Mouse (Mus musculus): ENCODE measurements around the gene Rdh12. TPM values are rescaled to one million over a fixed set of nuclear protein-coding genes. Genes with fewer than 3 reads are reported as not detected.

The Rdh12 gene
- polyA plus RNA-seq, 1 experiment, result 0.98 TPM

DNA sequence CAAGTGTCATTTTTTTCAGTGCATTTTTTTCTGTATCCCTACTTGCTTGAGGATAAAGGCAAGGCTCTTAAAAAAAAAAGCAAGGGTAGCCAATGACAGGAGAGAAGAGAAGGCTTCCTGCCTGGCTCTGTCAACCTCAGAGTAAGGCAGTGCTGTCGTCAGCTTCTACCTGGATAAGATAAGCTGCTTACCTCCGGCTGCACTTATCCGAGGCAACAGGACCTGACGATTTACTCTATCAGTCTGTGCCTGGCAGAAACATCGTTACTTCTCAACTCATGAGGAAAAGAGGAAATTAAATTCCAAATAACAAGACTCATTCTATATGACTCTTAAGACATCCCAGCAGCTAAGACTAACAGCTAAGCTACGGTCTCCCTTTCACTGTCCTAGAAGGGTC lies 34.2 kb downstream of the Rdh12 start:
- Histone ChIP-seq H3K4me1 (ENCODE audit: control insufficient read depth, insufficient read depth, low read length) (no peaks in the 10 kb centered on the region), H3K27ac (ENCODE audit: insufficient read depth, low read depth, low read length) (no peak overlapping the region), H3K4me3 (ENCODE audit: insufficient read depth, low read length) (no peak overlapping the region)
- TF ChIP-seq CTCF (IDR thresholded peaks at IDR 0.05; ENCODE audit: low read depth, low read length) (no peak), POLR2A (IDR thresholded peaks at IDR 0.05; ENCODE audit: borderline replicate concordance, low read depth, low read length) (no peak)

DNA sequence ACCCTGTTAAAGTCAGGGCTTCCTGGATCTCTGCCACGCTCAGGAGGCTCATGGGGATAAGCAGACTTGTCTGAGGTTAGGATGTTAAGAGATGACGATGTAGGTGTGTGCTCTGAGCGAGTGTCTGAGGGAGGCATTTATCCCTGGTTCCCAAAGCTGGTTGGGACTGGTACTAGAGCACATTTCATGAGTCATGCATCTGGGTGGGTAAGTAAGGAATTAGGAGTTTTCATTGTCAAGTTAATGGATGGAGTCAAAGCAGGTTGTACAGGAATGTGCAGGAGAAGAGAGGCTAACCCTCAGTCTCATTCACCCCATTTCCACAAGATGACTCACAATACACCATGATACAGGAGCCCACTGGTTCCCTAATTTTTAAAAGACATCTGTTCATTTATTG lies 39.4 kb downstream of the Rdh12 start:
- Histone ChIP-seq H3K4me1 (ENCODE audit: control insufficient read depth, insufficient read depth, low read length) (no peaks in the 10 kb centered on the region), H3K4me3 (ENCODE audit: insufficient read depth, low read length) (no peak overlapping the region), H3K27ac (ENCODE audit: insufficient read depth, low read depth, low read length) (no peak overlapping the region)
- TF ChIP-seq POLR2A (IDR thresholded peaks at IDR 0.05; ENCODE audit: borderline replicate concordance, low read depth, low read length) (no peak), CTCF (IDR thresholded peaks at IDR 0.05; ENCODE audit: low read depth, low read length) (no peak)

DNA sequence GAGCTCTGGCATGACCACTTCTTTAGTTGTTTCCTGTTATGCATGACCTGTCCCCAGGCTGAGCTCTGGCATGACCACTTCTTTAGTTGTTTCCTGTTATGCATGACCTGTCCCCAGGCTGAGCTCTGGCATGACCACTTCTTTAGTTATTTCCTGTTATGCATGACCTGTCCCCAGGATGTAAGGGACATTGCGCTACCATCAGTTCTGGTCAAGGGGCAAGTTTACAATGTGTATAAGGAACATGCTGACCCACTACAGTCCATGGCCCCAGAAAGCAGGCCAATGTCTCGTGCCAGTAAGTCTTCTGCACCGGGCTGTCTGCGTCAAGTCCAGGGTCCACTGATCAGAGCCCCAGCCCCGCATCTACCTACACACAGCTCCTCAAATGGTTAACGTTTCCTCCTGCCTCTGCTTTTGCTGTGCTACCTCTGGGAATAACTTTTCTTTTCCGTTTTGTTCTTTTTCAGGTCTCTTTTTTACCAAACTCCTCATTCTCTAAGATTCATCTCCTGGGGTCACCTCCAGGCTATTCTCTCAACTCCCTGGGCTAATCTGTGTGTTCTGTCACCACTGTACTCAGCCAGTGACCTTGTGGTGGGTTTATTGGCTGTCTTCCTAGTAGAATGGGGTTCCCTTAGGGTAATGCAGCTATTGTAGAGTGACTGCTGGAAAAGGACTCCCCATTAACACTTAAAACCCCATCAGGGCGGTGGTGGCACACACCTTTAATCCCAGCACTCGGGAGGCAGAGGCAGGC lies 44.8 kb downstream of the Rdh12 start:
- TF ChIP-seq CTCF (IDR thresholded peaks at IDR 0.05; ENCODE audit: low read depth, low read length) (no peak), POLR2A (IDR thresholded peaks at IDR 0.05; ENCODE audit: borderline replicate concordance, low read depth, low read length) (no peak)
- Histone ChIP-seq H3K4me1 (ENCODE audit: control insufficient read depth, insufficient read depth, low read length) (no peaks in the 10 kb centered on the region), H3K27ac (ENCODE audit: insufficient read depth, low read depth, low read length) (no peak overlapping the region), H3K4me3 (ENCODE audit: insufficient read depth, low read length) (no peak overlapping the region)

DNA sequence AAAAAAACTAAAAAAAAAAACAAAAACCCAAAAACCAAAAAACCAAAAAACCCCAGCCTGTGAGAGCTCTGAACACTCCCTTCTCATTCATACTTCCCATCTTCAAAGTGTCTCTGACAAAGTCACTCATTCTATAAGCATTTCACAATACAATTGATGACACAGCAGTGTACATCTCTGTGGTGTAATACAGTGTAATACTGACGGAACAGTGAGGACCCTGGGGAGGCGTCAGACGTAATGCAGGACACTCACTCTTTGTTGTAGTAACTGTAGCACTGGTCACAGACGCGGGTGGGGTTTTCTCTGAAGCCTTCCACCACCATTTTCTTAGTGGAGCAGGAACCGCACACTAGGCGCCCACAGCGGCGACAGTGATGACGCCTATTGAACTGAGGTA lies 46.3 kb downstream of the Rdh12 start:
- no peak for TF ChIP-seq CTCF (IDR thresholded peaks at IDR 0.05; ENCODE audit: low read depth, low read length)
- TF ChIP-seq POLR2A (IDR thresholded peaks at IDR 0.05; ENCODE audit: borderline replicate concordance, low read depth, low read length), result no peak
- Histone ChIP-seq H3K27ac (ENCODE audit: insufficient read depth, low read depth, low read length) (no peak overlapping the region), H3K4me3 (ENCODE audit: insufficient read depth, low read length) (no peak overlapping the region)

DNA sequence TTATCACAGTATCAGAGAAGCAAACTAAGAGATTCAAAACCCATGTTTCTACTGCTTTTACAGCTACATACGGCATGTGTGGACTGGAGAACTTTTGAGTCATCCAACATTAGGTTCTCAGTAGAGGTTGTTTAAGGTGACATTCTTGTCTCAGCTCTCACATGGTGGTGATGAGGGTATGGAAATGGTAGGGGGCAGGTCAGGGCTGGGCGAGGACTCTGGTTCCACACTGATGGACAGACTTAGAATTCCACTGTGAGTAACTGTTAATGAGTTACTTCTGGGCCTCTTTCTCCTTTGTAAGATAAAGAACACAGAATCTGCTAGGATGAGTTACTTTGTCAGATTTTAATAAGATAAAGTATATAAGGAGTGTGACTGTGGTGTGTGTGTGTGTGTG lies 51.4 kb downstream of the Rdh12 start:
- H3K27ac ChIP-seq (ENCODE audit: insufficient read depth, low read depth, low read length), result no peak overlapping the region
- no peak overlapping the region for H3K4me3 ChIP-seq (ENCODE audit: insufficient read depth, low read length)
- no peaks in the 10 kb centered on the region for H3K4me1 ChIP-seq (ENCODE audit: control insufficient read depth, insufficient read depth, low read length)
- TF ChIP-seq POLR2A (IDR thresholded peaks at IDR 0.05; ENCODE audit: borderline replicate concordance, low read depth, low read length), result no peak
- TF ChIP-seq CTCF (IDR thresholded peaks at IDR 0.05; ENCODE audit: low read depth, low read length), result no peak

More for the DNA sequence above, 46.3 kb downstream of the Rdh12 start:
- no peaks in the 10 kb centered on the region for H3K4me1 ChIP-seq (ENCODE audit: control insufficient read depth, insufficient read depth, low read length)

DNA sequence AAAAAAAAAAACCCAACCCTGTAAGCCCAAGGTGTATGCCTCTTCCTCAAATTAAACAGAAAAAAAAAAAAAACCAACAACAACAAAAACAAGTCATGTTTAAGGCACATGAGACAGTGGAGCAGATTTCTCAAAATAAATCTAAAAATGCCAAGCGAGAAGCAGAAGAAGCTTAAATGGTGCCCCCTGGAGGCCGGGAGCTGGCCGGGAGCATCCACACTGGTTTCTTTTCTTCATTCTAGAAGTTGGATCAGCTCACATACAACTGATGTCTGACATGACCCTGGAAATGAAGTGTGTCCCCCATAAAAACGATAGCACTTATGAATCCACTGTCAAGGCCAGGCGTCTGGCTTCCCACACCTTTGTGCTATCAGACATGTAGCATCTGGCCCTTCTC lies 52.3 kb downstream of the Rdh12 start:
- Histone ChIP-seq H3K4me1 (ENCODE audit: control insufficient read depth, insufficient read depth, low read length) (no peaks in the 10 kb centered on the region), H3K4me3 (ENCODE audit: insufficient read depth, low read length) (no peak overlapping the region), H3K27ac (ENCODE audit: insufficient read depth, low read depth, low read length) (no peak overlapping the region)
- TF ChIP-seq CTCF (IDR thresholded peaks at IDR 0.05; ENCODE audit: low read depth, low read length) (peak; percentile 51; the same call in 1 of the 2 replicates), POLR2A (IDR thresholded peaks at IDR 0.05; ENCODE audit: borderline replicate concordance, low read depth, low read length) (no peak)

Other genes with a start within 250 kb of the Rdh12 start
- gene Tmem229b, start 201.3 kb upstream of the Rdh12 start, polyA plus RNA-seq (2012; ENCODE audit: insufficient read depth, insufficient read length, missing spikeins), result 47.9 and 60.9 TPM in 2 replicates
- gene Plekhh1, start 179.8 kb upstream of the Rdh12 start, polyA plus RNA-seq (2012; ENCODE audit: insufficient read depth, insufficient read length, missing spikeins), result 0.17 and 0.25 TPM in 2 replicates
- 13.3 and 15.9 TPM in 2 replicates for gene Pigh, start 119.3 kb upstream of the Rdh12 start, polyA plus RNA-seq (2012; ENCODE audit: insufficient read depth, insufficient read length, missing spikeins)
- 0.90 and 1.5 TPM in 2 replicates for gene Arg2, start 78.1 kb upstream of the Rdh12 start, polyA plus RNA-seq (2012; ENCODE audit: insufficient read depth, insufficient read length, missing spikeins)
- gene Vti1b, start 36.2 kb upstream of the Rdh12 start, polyA plus RNA-seq (2012; ENCODE audit: insufficient read depth, insufficient read length, missing spikeins), result 77.7 and 94.5 TPM in 2 replicates
- gene Rdh11, start 16.6 kb upstream of the Rdh12 start, polyA plus RNA-seq (2012; ENCODE audit: insufficient read depth, insufficient read length, missing spikeins), result 22.6 and 22.7 TPM in 2 replicates
- gene Zfyve26, start 87.4 kb downstream of the Rdh12 start, polyA plus RNA-seq (2012; ENCODE audit: insufficient read depth, insufficient read length, missing spikeins), result 30.8 and 38.8 TPM in 2 replicates
- gene Rad51b, start 88.4 kb downstream of the Rdh12 start, polyA plus RNA-seq (2012; ENCODE audit: insufficient read depth, insufficient read length, missing spikeins), result 1.3 and 2.8 TPM in 2 replicates